Mouse (Mus musculus): ENCODE measurements around the gene Adam19.

GRCm38 (mm10) chr11:46044781-46045180, 11.0 kb upstream of the Adam19 start:
- TF ChIP-seq GATA1 (IDR thresholded peaks at IDR 0.05; ENCODE audit: low read length) = no peak
- TF ChIP-seq TAL1 (IDR thresholded peaks at IDR 0.05; ENCODE audit: low read length) = no peak
